Mouse (Mus musculus): ENCODE data around the gene Nptx1.

The Nptx1 gene

GRCm38 (mm10) chr11:119491690-119492087, 55.9 kb downstream of the Nptx1 start:
- no peak for DNase-seq (ENCODE audit: low spot score)

GRCm38 (mm10) chr11:119490861-119491689, 56.5 kb downstream of the Nptx1 start, which contains the start of gene Endov:
Gene Endov (plus strand): TSS chr11:119491347.
- peak; percentile 97 for DNase-seq (ENCODE audit: low spot score)
